8 mouse cellular contexts compared by ENCODE assay signal in the genomic region with DNA sequence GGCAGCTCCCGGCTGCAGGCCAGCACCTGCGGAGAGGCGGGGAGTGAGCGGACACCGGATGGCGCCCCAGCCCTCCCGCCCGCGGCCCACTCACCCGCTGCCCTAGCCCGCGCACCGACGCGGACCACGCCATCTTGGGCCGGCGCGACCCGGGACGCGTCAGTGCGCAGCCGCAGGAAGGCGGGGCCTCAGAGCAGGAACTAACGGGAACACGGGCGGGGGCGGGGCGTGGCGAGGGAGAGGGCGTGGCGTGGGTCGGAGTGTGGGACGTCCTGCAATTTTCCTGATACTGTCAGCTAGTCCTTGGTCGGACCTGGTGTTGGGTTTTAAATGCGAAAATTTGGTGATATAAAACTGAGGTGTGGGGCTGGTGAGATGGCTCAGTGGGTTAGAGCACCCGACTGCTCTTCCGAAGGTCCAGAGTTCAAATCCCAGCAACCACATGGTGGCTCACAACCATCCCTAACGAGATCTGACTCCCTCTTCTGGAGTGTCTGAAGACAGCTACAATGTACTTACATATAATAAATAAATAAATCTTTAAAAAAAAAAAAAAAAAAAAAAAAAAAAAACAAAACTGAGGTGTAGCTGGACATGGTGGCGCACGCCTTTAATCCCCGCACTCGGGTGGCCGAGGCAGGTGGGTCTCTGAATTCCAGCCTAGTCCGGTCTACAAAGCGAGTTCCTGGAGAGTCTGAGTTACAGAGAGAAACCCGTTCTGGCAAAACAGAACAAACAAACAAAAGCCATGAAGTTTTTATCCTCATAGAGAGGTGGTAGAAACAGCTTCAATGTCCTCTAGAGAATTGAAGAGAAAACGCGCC. TPM values are rescaled to one million over a fixed set of nuclear protein-coding genes. Genes with fewer than 3 reads are reported as not detected.
A peak's percentile ranks its signal among the peaks of the same experiment; 100 is the strongest.
DNase-seq lines count a peak whose midpoint lies in the region; ATAC-seq and TF ChIP-seq lines count a peak whose summit lies in the region.

No protein-coding gene starts in this region.

- peak overlapping the region; percentile 85 for H3K4me2 ChIP-seq in intestine, postnatal 0 days (replicated peaks; ENCODE audit: low read depth)

- no peaks in the 10 kb centered on the region for H3K9me3 ChIP-seq in intestine, postnatal 0 days (ENCODE audit: control insufficient read depth)
- no peaks in the 10 kb centered on the region for H3K9me3 ChIP-seq in midbrain, embryonic 10.5 days (replicated peaks)

- no peaks in the 10 kb centered on the region for H3K27me3 ChIP-seq in intestine, postnatal 0 days (replicated peaks; ENCODE audit: control insufficient read depth, insufficient read depth, low read length)
- H3K27me3 ChIP-seq in midbrain, embryonic 10.5 days (ENCODE audit: low read depth, poor library complexity, severe bottlenecking): no peaks in the 10 kb centered on the region

- TF ChIP-seq CTCF in intestine, postnatal 0 days (IDR thresholded peaks at IDR 0.05; ENCODE audit: low read depth): no peak

- peak overlapping the region; percentile 68 for H3K27ac ChIP-seq in intestine, postnatal 0 days (ENCODE audit: low read depth, low read length)
- H3K27ac ChIP-seq in midbrain, embryonic 10.5 days (replicated peaks): peak overlapping the region; percentile 95

- WGBS in intestine, postnatal 0 days: 18% methylated on average over 46 of the region's 50 CpGs
- 18% methylated on average over 50 of the region's 50 CpGs for WGBS in midbrain, embryonic 10.5 days

- peak overlapping the region; percentile 95 for H3K9ac ChIP-seq in intestine, postnatal 0 days (ENCODE audit: low read depth, low read length)

- H3K4me1 ChIP-seq in intestine, postnatal 0 days (replicated peaks; ENCODE audit: control insufficient read depth, insufficient read depth, low read length): no peaks in the 10 kb centered on the region
- peaks cover 18% of the 10 kb centered on the region for H3K4me1 ChIP-seq in midbrain, embryonic 10.5 days

- peak; percentile 94 for ATAC-seq in intestine, postnatal 0 days

- DNase-seq in adrenal gland, postnatal 10 days: peak; percentile 96
- peak; percentile 93 for DNase-seq in embryo, embryonic 9.5 days (ENCODE audit: extremely low spot score)
- peak; percentile 20 for DNase-seq in gonadal fat pad, adult 2 months (ENCODE audit: low read depth)
- DNase-seq in left cerebral cortex, postnatal 36 days (ENCODE audit: low spot score in 2 of 2): peak; percentile 82 to 87
- DNase-seq in midbrain, embryonic 10.5 days (ENCODE audit: low spot score): peak; percentile 94
- DNase-seq in right cerebral cortex, postnatal 36 days (ENCODE audit: low spot score in 2 of 2): peak; percentile 74 to 79
- DNase-seq in urinary bladder, postnatal 4 days (ENCODE audit: low spot score in 2 of 2): peak; percentile 83 to 92

- intact Hi-C loops in left cerebral cortex, postnatal 36 days (cut with DNase I): no loop called here

- no peaks in the 10 kb centered on the region; the same call in 1 of the 2 replicates for H3K36me3 ChIP-seq in intestine, postnatal 0 days (ENCODE audit: control insufficient read depth, insufficient read depth)
- peaks cover 24% of the 10 kb centered on the region for H3K36me3 ChIP-seq in midbrain, embryonic 10.5 days

- H3K4me3 ChIP-seq in intestine, postnatal 0 days (ENCODE audit: low read depth, low read length): peak overlapping the region; percentile 98
- peak overlapping the region; percentile 98 for H3K4me3 ChIP-seq in midbrain, embryonic 10.5 days

RNA-seq across cellular contexts. Expression of a gene that starts 7.7 kb away (rescaled TPM):
- 100 to 1,000 TPM; 155 to 166 TPM for total RNA-seq in adrenal gland, postnatal 10 days (2021)
- 101 and 114 TPM in 2 replicates for polyA plus RNA-seq in gonadal fat pad, adult 2 months (2012; rRNA removed)
- polyA plus RNA-seq in intestine, postnatal 0 days (2015; fragmentation: Nextera tagmentation; extraction: Ambion mirVana): 173 and 190 TPM in 2 replicates
- total RNA-seq in left cerebral cortex, postnatal 36 days (2021): 10 to 100 TPM; 64.7 to 71.7 TPM
- 155 and 159 TPM in 2 replicates for polyA plus RNA-seq in midbrain, embryonic 10.5 days (2016; fragmentation: Nextera tagmentation; extraction: Ambion mirVana)

RNA-seq across cellular contexts. Expression of a gene that starts 54.4 kb away (rescaled TPM):
- 10 to 100 TPM; 65.1 to 66.5 TPM for total RNA-seq in adrenal gland, postnatal 10 days (2021)
- polyA plus RNA-seq in gonadal fat pad, adult 2 months (2012; rRNA removed): 22.0 and 22.4 TPM in 2 replicates
- 15.4 and 19.0 TPM in 2 replicates for polyA plus RNA-seq in intestine, postnatal 0 days (2015; fragmentation: Nextera tagmentation; extraction: Ambion mirVana)
- total RNA-seq in left cerebral cortex, postnatal 36 days (2021): 10 to 100 TPM; 65.6 to 75.2 TPM
- polyA plus RNA-seq in midbrain, embryonic 10.5 days (2016; fragmentation: Nextera tagmentation; extraction: Ambion mirVana): 18.3 and 22.8 TPM in 2 replicates

Comparison
In these comparisons a context has a peak if more than half of its experiments do, and no peak if none do; other contexts are left out.
1. Peak in every context shown above with its lines: DNase-seq, ATAC-seq, H3K4me3 ChIP-seq and H3K27ac ChIP-seq.
2. DNase-seq: peak in every context shown above with its lines; median percentile 96 in adrenal gland, postnatal 10 days; 94 in midbrain, embryonic 10.5 days; 93 in embryo, embryonic 9.5 days; 88 in urinary bladder, postnatal 4 days; 84 in left cerebral cortex, postnatal 36 days; 76 in right cerebral cortex, postnatal 36 days; 20 in gonadal fat pad, adult 2 months.